Mouse (Mus musculus) stomach, embryonic 15.5 days (tissue): ENCODE measurements around the gene Crybb1. TPM values are rescaled to one million over a fixed set of nuclear protein-coding genes. Genes with fewer than 3 reads are reported as not detected.
A peak's percentile ranks its signal among the peaks of the same experiment; 100 is the strongest.

Experiments used
- ATAC-seq: fragments of 200-750 bp; cut with Nextera tagmentation; 2 replicates; pipeline ENCODE4 v1.8.0; 2017; ENCODE audit warnings: low read depth, moderate number of reproducible peaks, moderate TSS enrichment; ENCODE audit not compliant: insufficient read depth, low FRiP score
- H3K27ac ChIP-seq: fragments of 300-500 bp; sonication (generic); 2 replicates; pipeline ENCODE4 v1.5.1; 2015; ENCODE audit warnings: mild to moderate bottlenecking, inconsistent platforms
- H3K27me3 ChIP-seq: fragments of 300-500 bp; sonication (generic); replicated peaks from 2 replicates; pipeline ENCODE4 v1.6.1; 2015; ENCODE audit warnings: inconsistent platforms
- H3K36me3 ChIP-seq: fragments of 300-500 bp; sonication (generic); 2 replicates; pipeline ENCODE4 v1.6.1; 2015; ENCODE audit warnings: inconsistent platforms
- H3K4me1 ChIP-seq: fragments of 300-500 bp; sonication (generic); 2 replicates; pipeline ENCODE4 v1.6.1; 2015; ENCODE audit warnings: inconsistent platforms
- H3K4me2 ChIP-seq: fragments of 300-500 bp; sonication (generic); 2 replicates; pipeline ENCODE4 v1.6.1; 2015; ENCODE audit warnings: mild to moderate bottlenecking, inconsistent platforms
- H3K4me3 ChIP-seq: fragments of 300-500 bp; sonication (generic); replicated peaks from 2 replicates; pipeline ENCODE4 v1.5.1; 2015; ENCODE audit warnings: inconsistent platforms
- H3K9ac ChIP-seq: fragments of 300-500 bp; sonication (generic); 2 replicates; pipeline ENCODE4 v1.6.1; 2015; ENCODE audit warnings: inconsistent platforms
- H3K9me3 ChIP-seq: fragments of 300-500 bp; sonication (generic); 2 replicates; pipeline ENCODE4 v1.6.1; 2016; ENCODE audit warnings: inconsistent platforms
- WGBS: fragments of 180-500 bp; shearing (Covaris S2); methylation state at CpG from one replicate; pipeline ENCODE4 v1.1.7; 2015; 5-methylcytosine and 5-hydroxymethylcytosine counted together
- polyA plus RNA-seq: library from polyadenylated mRNA; unstranded; fragments of >200 nt; fragmentation: Nextera tagmentation; extraction: Ambion mirVana; gene quantifications from 2 replicates; pipeline ENCODE4 v1.2.1, GENCODE M21; 2015

Crybb1 gene
- polyA plus RNA-seq, 1 experiment from 2014 or later = 4.0 TPM

GRCm38 (mm10) chr5:112299399-112299798, 43.8 kb downstream of the Crybb1 start:
- H3K4me3 ChIP-seq = no peak overlapping the region
- H3K36me3 ChIP-seq = no peaks in the 10 kb centered on the region
- 75% methylated on average over 4 of the region's 4 CpGs for WGBS
- no peak for ATAC-seq
- H3K27ac ChIP-seq = peak overlapping the region; percentile 59; the same call in 1 of the 2 replicates
- H3K4me1 ChIP-seq = peaks cover 28% of the 10 kb centered on the region
- H3K27me3 ChIP-seq = no peaks in the 10 kb centered on the region
- H3K4me2 ChIP-seq = no peak overlapping the region
- H3K9me3 ChIP-seq = no peaks in the 10 kb centered on the region
- H3K9ac ChIP-seq = no peak overlapping the region

GRCm38 (mm10) chr5:112300112-112300511, 44.5 kb downstream of the Crybb1 start:
- WGBS = 77% methylated on average over 2 of the region's 2 CpGs
- H3K4me3 ChIP-seq = no peak overlapping the region
- no peaks in the 10 kb centered on the region for H3K36me3 ChIP-seq
- H3K27me3 ChIP-seq = no peaks in the 10 kb centered on the region
- no peaks in the 10 kb centered on the region for H3K9me3 ChIP-seq
- no peak overlapping the region for H3K27ac ChIP-seq
- no peak overlapping the region for H3K4me2 ChIP-seq
- no peak overlapping the region for H3K9ac ChIP-seq
- peaks cover 20% of the 10 kb centered on the region for H3K4me1 ChIP-seq
- ATAC-seq = no peak

GRCm38 (mm10) chr5:112300721-112301308, 45.2 kb downstream of the Crybb1 start:
- ATAC-seq = no peak

GRCm38 (mm10) chr5:112301694-112302093, 46.1 kb downstream of the Crybb1 start:
- H3K4me1 ChIP-seq = peaks cover 18% of the 10 kb centered on the region
- H3K9ac ChIP-seq = no peak overlapping the region
- 79% methylated on average over 4 of the region's 4 CpGs for WGBS
- H3K4me3 ChIP-seq = no peak overlapping the region
- peak overlapping the region; percentile 69 for H3K27ac ChIP-seq
- no peaks in the 10 kb centered on the region for H3K27me3 ChIP-seq
- H3K4me2 ChIP-seq = no peak overlapping the region
- H3K9me3 ChIP-seq = no peaks in the 10 kb centered on the region
- ATAC-seq = no peak
- no peaks in the 10 kb centered on the region for H3K36me3 ChIP-seq

More at GRCm38 (mm10) chr5:112300721-112301308, 45.2 kb downstream of the Crybb1 start:
- H3K27ac ChIP-seq = no peak overlapping the region
- no peak overlapping the region for H3K4me3 ChIP-seq
- H3K27me3 ChIP-seq = no peaks in the 10 kb centered on the region
- peaks cover 20% of the 10 kb centered on the region for H3K4me1 ChIP-seq
- WGBS = 75% methylated on average over 6 of the region's 6 CpGs
- no peak overlapping the region for H3K9ac ChIP-seq
- H3K9me3 ChIP-seq = no peaks in the 10 kb centered on the region
- no peak overlapping the region for H3K4me2 ChIP-seq
- H3K36me3 ChIP-seq = no peaks in the 10 kb centered on the region

GRCm38 (mm10) chr5:112302310-112302709, 46.7 kb downstream of the Crybb1 start:
- ATAC-seq = peak; percentile 91
- WGBS = 68% methylated on average over 5 of the region's 5 CpGs
- no peak overlapping the region for H3K9ac ChIP-seq
- no peaks in the 10 kb centered on the region for H3K27me3 ChIP-seq
- peaks cover 14% of the 10 kb centered on the region for H3K4me1 ChIP-seq
- H3K4me2 ChIP-seq = no peak overlapping the region
- H3K36me3 ChIP-seq = peaks cover under 1% of the 10 kb centered on the region; the same call in 1 of the 2 replicates
- no peak overlapping the region for H3K4me3 ChIP-seq
- H3K9me3 ChIP-seq = no peaks in the 10 kb centered on the region
- peak overlapping the region; percentile 69 for H3K27ac ChIP-seq

GRCm38 (mm10) chr5:112305842-112306241, 50.2 kb downstream of the Crybb1 start:
- H3K4me1 ChIP-seq = 0 out of 2 replicates have a peak, but pooled peaks cover 4% of the 10 kb centered on the region
- H3K4me3 ChIP-seq = no peak overlapping the region
- no peak for ATAC-seq
- no peak overlapping the region for H3K4me2 ChIP-seq
- H3K9me3 ChIP-seq = no peaks in the 10 kb centered on the region
- H3K27ac ChIP-seq = no peak overlapping the region
- peaks cover 25% of the 10 kb centered on the region for H3K36me3 ChIP-seq
- H3K27me3 ChIP-seq = no peaks in the 10 kb centered on the region
- H3K9ac ChIP-seq = no peak overlapping the region
- 83% methylated on average over 5 of the region's 5 CpGs for WGBS

- H3K4me3 ChIP-seq = no peak overlapping the region
- no peak overlapping the region for H3K9ac ChIP-seq
- no peak overlapping the region for H3K27ac ChIP-seq
- H3K27me3 ChIP-seq = no peaks in the 10 kb centered on the region
- H3K4me2 ChIP-seq = no peak overlapping the region
- 75% methylated on average over 11 of the region's 11 CpGs for WGBS
- peaks cover 28% of the 10 kb centered on the region for H3K36me3 ChIP-seq
- ATAC-seq = no peak
- no peaks in the 10 kb centered on the region for H3K9me3 ChIP-seq
- no peaks in the 10 kb centered on the region for H3K4me1 ChIP-seq
Measured at GRCm38 (mm10) chr5:112313222-112313885, 57.7 kb downstream of the Crybb1 start.

DNA sequence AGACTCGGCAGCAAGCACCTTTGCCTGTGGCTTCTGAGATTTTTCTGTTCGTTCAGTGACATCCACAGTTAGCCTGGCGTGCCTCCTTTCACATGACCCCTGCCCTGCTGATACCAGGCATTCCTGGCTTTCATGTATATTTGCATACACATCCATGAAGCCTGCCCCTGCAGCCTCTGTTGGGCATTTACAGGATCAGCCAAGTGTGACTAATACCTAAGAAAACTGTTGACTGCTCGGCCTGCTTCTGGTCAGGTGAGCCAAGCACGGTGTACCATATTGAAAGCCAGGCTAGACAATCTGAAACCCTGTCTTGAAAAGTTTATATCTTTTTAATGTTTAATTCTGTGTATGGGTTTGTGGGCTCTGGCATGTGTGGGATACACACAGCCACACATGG, 60.9 kb downstream of the Crybb1 start:
- no peak overlapping the region for H3K27ac ChIP-seq
- no peaks in the 10 kb centered on the region for H3K4me1 ChIP-seq
- no peak overlapping the region for H3K9ac ChIP-seq
- peaks cover 12% of the 10 kb centered on the region; the same call in 1 of the 2 replicates for H3K36me3 ChIP-seq
- 73% methylated on average over 5 of the region's 5 CpGs for WGBS
- H3K4me2 ChIP-seq = no peak overlapping the region
- no peak for ATAC-seq
- H3K4me3 ChIP-seq = no peak overlapping the region
- H3K9me3 ChIP-seq = no peaks in the 10 kb centered on the region
- no peaks in the 10 kb centered on the region for H3K27me3 ChIP-seq

- Histone ChIP-seq H3K4me1 (no peaks in the 10 kb centered on the region), H3K4me3 (no peak overlapping the region), H3K36me3 (peaks cover 8% of the 10 kb centered on the region; the same call in 1 of the 2 replicates), H3K27me3 (no peaks in the 10 kb centered on the region), H3K4me2 (no peak overlapping the region), H3K9ac (no peak overlapping the region), H3K9me3 (no peaks in the 10 kb centered on the region), H3K27ac (no peak overlapping the region)
- WGBS = 37% methylated on average over 5 of the region's 5 CpGs
- ATAC-seq = no peak
Measured at GRCm38 (mm10) chr5:112317328-112317727, 61.7 kb downstream of the Crybb1 start.

Other genes starting within 250 kb of the Crybb1 start
- gene Cryba4, start 3.3 kb upstream of the Crybb1 start, polyA plus RNA-seq = 1.7 TPM in 2 replicates
- 40.8 and 44.4 TPM in 2 replicates for gene Tpst2, start 20.9 kb downstream of the Crybb1 start, polyA plus RNA-seq
- gene Tfip11, start 70.5 kb downstream of the Crybb1 start, polyA plus RNA-seq = 23.3 and 25.3 TPM in 2 replicates
- 34.0 and 37.3 TPM in 2 replicates for gene Srrd, start 87.2 kb downstream of the Crybb1 start, polyA plus RNA-seq
- gene Hps4, start 87.3 kb downstream of the Crybb1 start, polyA plus RNA-seq = 31.7 and 32.9 TPM in 2 replicates
- gene Gm6583, start 100.2 kb downstream of the Crybb1 start, polyA plus RNA-seq = 0.22 and 0.24 TPM in 2 replicates
- 10.2 and 12.1 TPM in 2 replicates for gene Asphd2, start 139.1 kb downstream of the Crybb1 start, polyA plus RNA-seq
- 0.08 and 0.14 TPM in 2 replicates for gene Gm6588, start 193.6 kb downstream of the Crybb1 start, polyA plus RNA-seq